Mouse (Mus musculus): ENCODE measurements at regions not wholly inside any gene's neighbourhood (a gene's known extent, or its start where the extent isn't known, plus 50 kb on each side); places are given as distances from the start of the nearest gene placed in this dataset.

DNA sequence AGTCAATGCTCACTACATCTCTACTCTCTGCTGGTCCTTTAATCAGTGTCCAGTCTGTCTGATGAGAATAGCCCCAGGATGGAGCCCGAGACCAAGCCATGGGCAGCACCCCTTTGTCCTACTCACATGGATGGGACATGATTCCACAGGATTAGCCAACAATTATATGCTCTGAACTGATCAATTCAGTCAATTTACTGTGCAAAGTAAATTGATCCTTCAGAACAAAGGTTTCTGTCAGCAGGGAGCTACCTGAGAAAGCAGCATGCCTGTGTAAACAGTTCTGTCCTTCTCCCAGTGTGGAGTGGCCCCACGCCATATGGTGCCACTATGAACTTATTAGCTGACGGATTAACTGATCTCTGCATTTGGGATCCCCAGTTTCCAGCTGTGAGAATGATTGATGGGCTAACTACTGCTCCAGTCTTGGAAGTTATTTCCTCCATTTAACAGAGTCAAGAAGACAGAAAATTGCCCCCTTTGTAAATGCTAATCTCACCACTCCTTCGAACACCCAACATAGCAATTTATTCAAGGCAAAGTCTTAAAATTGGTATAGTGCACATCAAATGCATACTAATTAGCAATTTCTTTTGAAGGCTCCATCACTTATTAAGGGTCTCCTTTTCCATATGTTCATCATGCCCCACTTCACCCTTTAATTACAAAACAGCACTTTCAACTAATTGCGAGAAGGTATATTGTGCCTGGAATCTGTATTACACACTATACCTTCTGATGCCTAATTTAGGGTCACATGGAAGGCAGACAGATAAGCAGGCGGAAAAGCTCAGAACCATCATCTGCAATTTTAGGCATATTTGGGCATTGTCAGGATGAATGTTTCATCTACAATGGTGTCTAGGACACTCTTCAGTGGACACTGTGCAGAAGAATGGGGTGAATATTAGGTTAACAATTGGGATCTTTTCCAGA, 417.3 kb downstream of the Tmem161b start:
- no peaks in the 10 kb centered on the region for H3K9me3 ChIP-seq (replicated peaks; ENCODE audit: low read length)
- no peak overlapping the region for H3K27ac ChIP-seq
- H3K4me1 ChIP-seq (replicated peaks; ENCODE audit: insufficient read depth, low read length), result no peaks in the 10 kb centered on the region
- 59% methylated on average over 6 of the region's 6 CpGs for WGBS
- TF ChIP-seq CTCF (IDR thresholded peaks at IDR 0.05; ENCODE audit: low read depth), result no peak
- no peaks in the 10 kb centered on the region for H3K27me3 ChIP-seq (ENCODE audit: insufficient read depth, low read length)
- H3K36me3 ChIP-seq (ENCODE audit: insufficient read depth, low read length), result no peaks in the 10 kb centered on the region
- no peak overlapping the region for H3K4me3 ChIP-seq (replicated peaks; ENCODE audit: low read depth, low read length)
- DNase-seq (ENCODE audit: low spot score) (no peak), ATAC-seq (replicated peaks; ENCODE audit: low FRiP score, low read depth) (no peak)
- no peak overlapping the region for H3K4me2 ChIP-seq (ENCODE audit: low read length)
- no peak overlapping the region for H3K9ac ChIP-seq (ENCODE audit: low read depth, low read length)

DNA sequence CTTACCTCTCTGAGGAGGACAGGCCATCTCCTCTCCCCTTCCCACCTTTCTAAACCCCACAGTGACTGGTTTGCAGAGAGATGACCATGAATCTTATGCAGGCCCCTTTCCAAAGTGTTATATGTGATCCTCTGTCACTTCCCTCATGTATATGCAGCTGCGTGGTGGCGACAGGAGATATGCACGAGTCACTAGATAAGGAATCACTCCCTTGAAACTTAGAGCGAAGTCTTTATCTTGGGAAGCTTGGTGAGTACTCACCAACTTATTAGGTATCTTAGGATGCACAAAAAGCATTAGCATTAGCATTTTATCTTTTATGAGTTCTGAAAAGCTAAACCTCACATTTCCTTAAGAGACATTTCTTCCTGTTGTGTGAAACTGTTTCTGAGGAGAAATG, 421.9 kb downstream of the Tmem161b start:
- ATAC-seq (replicated peaks; ENCODE audit: low FRiP score, low read depth) (no peak), DNase-seq (ENCODE audit: low spot score) (no peak)
- no peak for TF ChIP-seq CTCF (IDR thresholded peaks at IDR 0.05; ENCODE audit: low read depth)
- H3K27ac ChIP-seq, result no peak overlapping the region
- H3K9ac ChIP-seq (ENCODE audit: low read depth, low read length), result no peak overlapping the region
- H3K9me3 ChIP-seq (replicated peaks; ENCODE audit: low read length), result no peaks in the 10 kb centered on the region
- H3K4me1 ChIP-seq (replicated peaks; ENCODE audit: insufficient read depth, low read length), result no peaks in the 10 kb centered on the region
- WGBS, result 85% methylated on average over 4 of the region's 4 CpGs
- no peak overlapping the region for H3K4me2 ChIP-seq (ENCODE audit: low read length)
- H3K36me3 ChIP-seq (ENCODE audit: insufficient read depth, low read length), result no peaks in the 10 kb centered on the region
- H3K4me3 ChIP-seq (replicated peaks; ENCODE audit: low read depth, low read length), result no peak overlapping the region
- H3K27me3 ChIP-seq (ENCODE audit: insufficient read depth, low read length), result no peaks in the 10 kb centered on the region

DNA sequence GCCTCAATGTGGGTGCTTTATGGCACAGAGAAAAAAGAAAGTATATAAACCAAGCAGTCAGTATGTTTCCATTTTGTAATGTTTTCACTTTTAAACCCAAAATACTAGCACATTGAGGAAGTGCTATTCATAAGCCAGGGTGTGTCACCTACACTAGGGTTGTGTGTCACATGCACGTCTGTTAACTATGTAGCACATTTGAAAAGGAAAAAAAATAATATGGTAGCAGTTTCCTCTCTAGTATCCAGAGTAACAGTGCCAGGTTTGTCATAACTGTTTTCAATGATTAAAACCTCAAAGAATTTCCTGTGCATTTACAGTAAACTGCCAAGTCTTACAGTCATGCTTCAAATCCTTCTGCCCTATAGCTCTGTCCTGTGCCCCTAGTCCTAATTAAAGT, 424.8 kb downstream of the Tmem161b start:
- H3K36me3 ChIP-seq (ENCODE audit: insufficient read depth, low read length), result no peaks in the 10 kb centered on the region
- WGBS, result 65% methylated on average over 1 of the region's 1 CpGs
- H3K27me3 ChIP-seq (ENCODE audit: insufficient read depth, low read length), result no peaks in the 10 kb centered on the region
- no peak for DNase-seq (ENCODE audit: low spot score)
- no peak overlapping the region for H3K9ac ChIP-seq (ENCODE audit: low read depth, low read length)
- no peaks in the 10 kb centered on the region for H3K9me3 ChIP-seq (replicated peaks; ENCODE audit: low read length)
- no peak for TF ChIP-seq CTCF (IDR thresholded peaks at IDR 0.05; ENCODE audit: low read depth)
- H3K4me3 ChIP-seq (replicated peaks; ENCODE audit: low read depth, low read length), result no peak overlapping the region
- no peak for ATAC-seq (replicated peaks; ENCODE audit: low FRiP score, low read depth)
- no peak overlapping the region for H3K4me2 ChIP-seq (ENCODE audit: low read length)
- no peak overlapping the region for H3K27ac ChIP-seq
- no peaks in the 10 kb centered on the region for H3K4me1 ChIP-seq (replicated peaks; ENCODE audit: insufficient read depth, low read length)

DNA sequence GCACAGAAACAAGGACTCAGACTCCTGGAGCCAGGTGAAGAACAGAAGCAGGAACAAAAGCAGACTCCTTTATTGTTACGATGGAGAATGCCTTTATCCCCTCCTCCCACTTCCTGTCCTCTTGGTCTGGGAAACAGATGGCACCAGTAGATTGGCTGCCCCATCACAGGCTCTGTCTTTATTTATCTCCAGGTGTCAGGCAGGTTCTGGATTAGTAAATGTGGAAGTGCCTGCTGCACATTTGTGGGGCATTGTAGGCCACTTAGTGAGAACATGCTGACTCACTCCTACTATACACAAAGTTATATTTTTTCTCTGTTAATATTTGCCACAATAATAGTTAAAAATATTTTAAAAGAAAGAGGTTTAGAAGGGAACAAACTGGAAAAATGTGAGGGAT, 426.0 kb downstream of the Tmem161b start:
- Histone ChIP-seq H3K27ac (no peak overlapping the region), H3K4me3 (replicated peaks; ENCODE audit: low read depth, low read length) (no peak overlapping the region), H3K36me3 (ENCODE audit: insufficient read depth, low read length) (no peaks in the 10 kb centered on the region), H3K4me2 (ENCODE audit: low read length) (no peak overlapping the region), H3K4me1 (replicated peaks; ENCODE audit: insufficient read depth, low read length) (no peaks in the 10 kb centered on the region), H3K27me3 (ENCODE audit: insufficient read depth, low read length) (no peaks in the 10 kb centered on the region), H3K9me3 (replicated peaks; ENCODE audit: low read length) (no peaks in the 10 kb centered on the region), H3K9ac (ENCODE audit: low read depth, low read length) (no peak overlapping the region)
- ATAC-seq (replicated peaks; ENCODE audit: low FRiP score, low read depth) (no peak), DNase-seq (ENCODE audit: low spot score) (no peak)
- WGBS, result 30% methylated on average over 1 of the region's 1 CpGs
- no peak for TF ChIP-seq CTCF (IDR thresholded peaks at IDR 0.05; ENCODE audit: low read depth)

DNA sequence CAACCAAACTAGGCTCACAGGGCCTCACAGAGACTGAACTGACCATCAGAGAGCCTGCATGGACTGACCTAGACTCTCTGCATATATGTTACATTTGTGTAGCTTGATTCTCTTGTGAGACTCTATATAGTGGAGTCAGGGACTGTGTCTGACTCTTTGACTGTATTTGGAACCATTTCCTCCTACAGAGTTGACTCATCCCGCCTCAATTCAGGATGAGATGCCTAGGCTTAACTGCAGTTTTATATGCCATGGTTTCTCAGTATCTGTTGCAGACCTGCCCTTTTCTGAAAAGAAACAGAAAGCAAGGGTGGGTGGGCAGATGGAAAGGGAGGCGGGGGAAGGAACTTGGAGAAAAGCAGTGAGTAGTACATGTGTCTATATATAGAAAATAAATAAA, 441.9 kb downstream of the Tmem161b start:
- Histone ChIP-seq H3K9me3 (replicated peaks; ENCODE audit: low read length) (no peaks in the 10 kb centered on the region), H3K27me3 (ENCODE audit: insufficient read depth, low read length) (no peaks in the 10 kb centered on the region), H3K4me1 (replicated peaks; ENCODE audit: insufficient read depth, low read length) (no peaks in the 10 kb centered on the region), H3K36me3 (ENCODE audit: insufficient read depth, low read length) (no peaks in the 10 kb centered on the region), H3K9ac (ENCODE audit: low read depth, low read length) (no peak overlapping the region), H3K27ac (no peak overlapping the region), H3K4me3 (replicated peaks; ENCODE audit: low read depth, low read length) (no peak overlapping the region), H3K4me2 (ENCODE audit: low read length) (no peak overlapping the region)
- 91% methylated on average over 2 of the region's 2 CpGs for WGBS
- no peak for TF ChIP-seq CTCF (IDR thresholded peaks at IDR 0.05; ENCODE audit: low read depth)
- ATAC-seq (replicated peaks; ENCODE audit: low FRiP score, low read depth) (no peak), DNase-seq (ENCODE audit: low spot score) (no peak)

DNA sequence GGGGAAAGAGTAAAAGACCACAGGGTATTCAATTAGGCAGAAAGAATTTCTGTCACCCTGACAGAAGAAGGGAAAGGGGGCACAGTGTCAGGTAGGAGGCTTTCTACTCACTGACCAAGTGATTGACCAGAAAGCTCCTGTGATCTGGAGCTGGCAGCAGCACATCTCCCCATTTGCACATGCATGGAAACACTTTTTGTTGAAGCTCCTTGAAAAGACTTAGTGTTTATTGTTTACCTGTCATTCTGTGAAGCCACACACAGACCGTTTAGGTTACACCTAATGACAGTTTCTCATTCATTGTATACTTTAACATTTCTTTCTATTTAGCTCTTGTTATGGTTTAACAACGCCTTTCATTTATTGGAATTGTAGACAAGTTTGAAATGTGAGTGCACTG, 458.9 kb downstream of the Tmem161b start:
- ATAC-seq (replicated peaks; ENCODE audit: low FRiP score, low read depth) (no peak), DNase-seq (ENCODE audit: low spot score) (no peak)
- no peaks in the 10 kb centered on the region for H3K9me3 ChIP-seq (replicated peaks; ENCODE audit: low read length)
- H3K9ac ChIP-seq (ENCODE audit: low read depth, low read length), result no peak overlapping the region
- H3K27me3 ChIP-seq (ENCODE audit: insufficient read depth, low read length), result no peaks in the 10 kb centered on the region
- no peak overlapping the region for H3K4me2 ChIP-seq (ENCODE audit: low read length)
- H3K4me1 ChIP-seq (replicated peaks; ENCODE audit: insufficient read depth, low read length), result no peaks in the 10 kb centered on the region
- WGBS, result 81% methylated on average over 2 of the region's 2 CpGs
- no peak overlapping the region for H3K4me3 ChIP-seq (replicated peaks; ENCODE audit: low read depth, low read length)
- H3K36me3 ChIP-seq (ENCODE audit: insufficient read depth, low read length), result no peaks in the 10 kb centered on the region
- H3K27ac ChIP-seq, result no peak overlapping the region
- no peak for TF ChIP-seq CTCF (IDR thresholded peaks at IDR 0.05; ENCODE audit: low read depth)
